Mouse (Mus musculus): ENCODE measurements around the gene Gm45213.
"Not testable (repeated sequence)": the region's sequence is repeated elsewhere in the genome, so short reads cannot be mapped to it uniquely, and the experiment has no call there.

The Gm45213 gene

DNA sequence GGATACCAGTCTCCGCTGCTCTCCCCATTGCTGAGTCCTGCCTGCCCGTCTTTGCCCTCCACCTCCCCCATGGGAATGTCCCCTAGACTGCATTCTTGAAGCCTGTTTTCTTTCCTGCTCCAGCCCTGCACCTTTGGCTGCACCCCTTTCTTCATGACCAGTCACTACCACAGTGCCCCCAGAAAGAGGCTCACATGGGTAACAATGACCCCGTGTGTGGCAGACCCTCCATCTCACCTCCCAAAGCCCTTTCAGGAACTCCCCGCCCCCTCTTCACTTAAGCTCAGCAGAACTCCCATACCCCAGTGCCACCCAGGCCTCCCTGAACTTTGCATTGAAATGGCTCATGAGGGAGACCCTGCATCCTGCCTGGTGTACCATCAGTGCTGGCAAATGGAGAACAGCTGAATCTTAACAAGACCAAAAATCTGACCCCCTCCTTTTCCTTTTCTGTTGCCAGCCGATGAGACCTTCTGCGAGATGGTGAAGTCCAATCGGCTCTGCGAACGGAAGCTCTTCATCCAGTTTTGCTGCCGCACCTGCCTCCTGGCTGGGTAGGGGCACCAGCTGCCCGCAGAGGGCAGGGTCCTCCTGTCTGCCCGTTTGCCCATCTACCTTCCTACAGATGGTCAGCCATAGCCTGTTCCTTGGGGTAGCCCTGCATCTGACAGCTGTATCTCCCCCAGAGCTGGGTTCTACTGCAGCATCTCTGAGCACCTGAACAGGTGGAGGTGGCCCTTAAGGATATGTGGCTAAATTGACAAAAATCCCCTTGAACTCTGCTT is 5.2 kb downstream of the Gm45213 start:
- no peak for DNase-seq (ENCODE audit: low spot score in 2 of 2)

DNA sequence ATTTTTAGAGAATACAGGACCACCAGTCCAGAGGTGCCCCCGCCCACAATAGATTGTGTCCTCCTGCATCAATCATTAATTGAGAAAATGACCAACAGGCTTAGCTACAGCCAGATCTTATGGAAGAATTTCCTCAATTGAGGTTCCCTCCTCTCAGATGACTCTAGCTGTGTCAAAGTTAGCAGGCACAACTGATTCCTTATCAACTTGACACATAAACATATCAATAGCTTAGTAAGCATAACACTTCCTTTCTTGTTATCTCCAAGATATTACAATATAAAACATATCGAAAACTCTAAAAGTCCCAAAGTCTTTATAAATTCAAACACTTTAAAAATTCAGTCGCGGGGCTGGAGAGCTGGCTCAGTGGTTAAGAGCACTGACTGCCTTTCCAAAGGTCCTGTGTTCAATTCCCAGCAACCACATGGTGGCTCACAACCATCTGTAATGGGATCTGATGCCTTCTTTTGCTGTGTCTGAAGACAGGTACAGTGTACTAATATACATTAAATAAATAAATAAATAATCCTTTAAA is 10.6 kb downstream of the Gm45213 start:
- no peak for DNase-seq (ENCODE audit: low spot score in 2 of 2)

DNA sequence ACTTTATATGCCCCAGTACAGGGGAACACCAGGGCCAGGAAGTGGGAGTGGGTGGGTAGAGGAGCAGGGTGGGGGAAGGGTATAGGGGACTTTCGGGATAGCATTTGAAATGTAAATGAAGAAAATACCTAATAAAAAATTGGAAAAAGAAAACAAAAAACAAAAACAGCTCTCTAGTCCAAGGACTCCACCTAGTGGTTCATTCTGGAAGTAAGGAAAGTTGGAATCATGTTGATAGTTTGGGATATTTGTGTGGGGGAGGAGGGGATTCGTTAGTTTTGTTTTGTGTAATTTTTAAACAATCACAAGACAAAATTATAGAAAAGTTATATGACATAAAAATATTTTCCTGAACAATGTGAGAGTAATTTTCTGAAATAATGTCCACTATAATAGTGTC is 12.0 kb downstream of the Gm45213 start:
- DNase-seq (ENCODE audit: low spot score in 2 of 2), result not testable (repeated sequence)

DNA sequence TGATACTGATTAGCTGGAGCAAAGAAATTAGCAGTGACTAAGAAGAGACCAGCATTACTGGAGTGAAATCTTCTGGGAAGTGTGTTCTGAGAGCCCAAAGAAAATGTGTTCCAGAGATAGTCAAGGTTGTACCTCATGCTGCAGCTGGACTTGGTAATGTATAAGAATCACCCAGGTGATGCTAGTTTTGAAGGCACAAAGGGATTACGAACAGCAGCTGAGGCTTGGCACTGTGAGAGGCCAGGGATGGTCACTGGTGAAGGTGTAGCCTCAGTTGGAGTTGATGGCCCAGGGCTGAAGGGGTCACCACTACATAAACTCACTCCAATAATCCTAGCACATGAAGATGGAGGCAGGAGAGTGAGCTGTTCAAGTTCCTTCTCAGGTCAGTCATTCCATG is 15.3 kb downstream of the Gm45213 start, which contains the start of gene Snrpa1:
Snrpa1 (plus strand) TSS at position 301 of the 400 bp plus-strand sequence.
- no peak for DNase-seq (ENCODE audit: low spot score in 2 of 2)

DNA sequence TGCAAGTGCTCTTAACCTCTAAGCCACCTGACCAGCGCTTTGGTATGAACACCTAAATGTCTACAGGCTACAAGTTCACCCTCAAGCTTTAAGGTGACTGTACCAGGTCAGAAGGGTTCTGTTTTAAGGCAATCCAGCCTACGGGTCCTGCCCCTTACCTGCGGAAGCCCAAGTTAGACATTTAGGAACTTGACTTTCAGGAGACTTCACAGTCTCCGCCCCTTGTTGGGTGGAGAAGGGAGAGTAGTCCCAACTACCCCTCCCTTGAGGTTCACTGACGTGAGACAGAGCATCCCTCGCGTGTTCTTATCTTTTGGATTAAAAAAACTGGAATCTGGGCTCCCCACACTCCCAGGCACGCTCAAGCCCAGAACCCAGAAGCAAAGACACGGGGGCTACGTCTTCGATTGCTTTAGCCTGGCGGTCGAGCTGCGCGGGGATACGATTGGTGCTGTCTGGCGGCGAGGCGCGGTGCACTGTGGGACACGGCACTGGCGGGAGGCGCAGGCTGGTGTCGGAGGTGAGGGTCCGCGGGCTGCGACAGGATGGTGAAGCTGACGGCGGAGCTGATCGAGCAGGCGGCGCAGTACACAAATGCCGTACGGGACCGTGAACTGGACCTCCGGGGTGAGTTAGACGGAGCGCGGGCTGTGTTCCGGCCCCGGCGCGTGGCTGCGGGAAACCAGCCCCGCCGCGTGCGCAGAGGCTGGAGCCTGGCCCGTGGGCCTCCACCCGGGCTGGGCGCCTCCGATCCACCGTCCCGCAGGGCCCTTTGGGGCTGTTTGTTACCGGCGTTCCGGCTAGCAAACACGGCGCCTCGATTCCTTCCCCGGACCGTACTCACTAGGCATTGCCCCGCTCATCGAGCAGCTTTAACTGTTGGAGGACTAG is 16.9 kb downstream of the Gm45213 start:
- DNase-seq (ENCODE audit: low spot score in 2 of 2), result peak; percentile 78 to 86

DNA sequence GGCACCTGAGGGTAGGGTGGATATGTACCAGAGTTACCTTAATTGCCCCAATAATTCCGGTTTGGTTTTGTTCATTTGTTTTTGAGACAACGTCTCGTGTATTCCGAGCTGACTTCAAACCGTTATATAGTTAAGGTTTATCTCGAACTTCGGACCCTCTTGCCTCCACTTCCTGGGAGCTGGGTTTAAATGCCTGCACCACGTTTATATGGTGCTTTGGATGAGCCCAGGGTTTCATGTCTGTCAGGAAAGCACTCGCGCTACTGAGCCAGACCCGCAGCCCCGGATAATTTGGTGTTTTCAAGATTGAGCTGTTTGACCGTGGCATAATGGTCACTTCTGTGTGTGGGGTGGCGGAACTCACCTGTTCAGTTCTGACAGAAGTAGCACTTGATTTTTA is 17.7 kb downstream of the Gm45213 start:
- no peak for DNase-seq (ENCODE audit: low spot score in 2 of 2)

DNA sequence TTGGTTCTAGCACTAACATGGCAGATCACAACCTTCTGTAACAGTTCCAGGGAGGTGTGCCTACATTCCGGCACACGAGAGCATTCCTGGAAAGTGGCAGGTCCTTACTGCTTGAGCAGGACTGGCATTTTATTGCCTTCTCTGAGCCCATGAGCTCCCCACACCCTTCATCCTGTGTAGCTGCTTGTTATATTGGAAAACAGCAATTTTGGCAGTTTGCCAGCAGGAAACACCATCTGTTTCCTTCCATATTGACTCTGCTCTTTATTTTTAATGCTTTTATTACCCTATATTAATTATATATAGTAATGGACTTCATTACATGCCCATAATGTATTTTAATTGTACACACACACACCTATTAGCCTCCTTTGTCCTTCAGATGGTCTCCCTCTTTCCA is 33.0 kb downstream of the Gm45213 start:
- no peak for DNase-seq (ENCODE audit: low spot score in 2 of 2)

DNA sequence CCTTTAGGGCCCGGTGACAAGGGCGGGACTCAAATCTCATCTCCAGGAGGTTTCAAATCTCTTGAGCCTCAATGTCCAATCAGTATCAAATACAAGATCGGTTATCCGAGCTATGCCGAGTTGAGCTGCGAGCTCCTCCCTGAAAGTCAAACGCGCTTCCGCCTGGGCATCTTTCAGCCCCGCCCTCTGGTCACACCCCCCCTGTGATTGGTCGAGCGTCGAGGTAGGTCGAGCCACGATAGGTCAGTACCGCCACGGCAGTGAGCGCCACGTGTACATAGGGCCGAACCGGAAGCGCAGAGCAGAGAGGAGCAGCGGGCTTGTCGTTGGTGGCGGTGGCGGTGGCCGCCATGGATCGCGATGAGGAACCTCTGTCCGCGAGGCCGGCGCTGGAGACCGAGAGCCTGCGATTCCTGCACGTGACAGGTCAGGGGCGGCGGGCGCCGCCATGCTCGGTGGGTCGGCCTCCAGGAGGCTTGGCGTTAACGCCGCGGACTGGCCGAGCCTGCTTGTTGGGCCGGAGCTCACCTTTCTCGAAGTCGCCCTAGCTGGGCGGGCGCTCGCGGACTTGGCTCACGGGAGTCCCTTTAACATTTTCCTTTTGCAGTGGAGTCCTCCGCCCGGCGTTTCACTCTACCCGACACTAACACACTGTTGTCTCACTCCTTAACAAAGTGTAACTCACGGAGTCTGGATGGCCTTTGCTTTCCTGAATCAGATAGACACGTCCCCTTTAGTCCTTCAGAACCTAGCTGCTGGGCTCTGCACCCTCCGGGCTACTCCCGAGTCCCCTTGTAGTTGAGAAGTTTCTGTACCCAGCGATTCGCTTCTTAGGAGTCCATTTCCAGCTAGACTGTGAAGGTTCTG is 36.2 kb downstream of the Gm45213 start, which contains the start of gene Selenos:
Selenos (plus strand) TSS at position 286 of the 867 bp plus-strand sequence.
- DNase-seq (ENCODE audit: low spot score in 2 of 2), result peak; percentile 89 to 94

DNA sequence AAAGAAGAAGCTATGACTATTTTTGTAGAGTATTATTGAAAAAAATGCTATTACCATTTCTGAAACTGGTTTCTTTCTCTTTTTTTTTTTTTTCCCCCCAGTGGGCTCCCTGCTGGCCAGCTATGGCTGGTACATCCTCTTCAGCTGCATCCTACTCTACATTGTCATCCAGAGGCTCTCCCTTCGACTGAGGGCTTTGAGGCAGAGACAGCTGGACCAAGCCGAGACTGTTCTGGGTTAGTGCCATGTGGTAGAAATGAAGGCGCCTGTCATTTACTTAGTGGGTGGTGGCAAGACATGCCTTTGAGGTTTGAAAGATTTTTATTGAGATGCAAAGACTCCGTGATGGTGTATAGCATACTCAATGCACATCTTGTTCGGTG is 36.8 kb downstream of the Gm45213 start:
- DNase-seq (ENCODE audit: low spot score in 2 of 2), result no peak

DNA sequence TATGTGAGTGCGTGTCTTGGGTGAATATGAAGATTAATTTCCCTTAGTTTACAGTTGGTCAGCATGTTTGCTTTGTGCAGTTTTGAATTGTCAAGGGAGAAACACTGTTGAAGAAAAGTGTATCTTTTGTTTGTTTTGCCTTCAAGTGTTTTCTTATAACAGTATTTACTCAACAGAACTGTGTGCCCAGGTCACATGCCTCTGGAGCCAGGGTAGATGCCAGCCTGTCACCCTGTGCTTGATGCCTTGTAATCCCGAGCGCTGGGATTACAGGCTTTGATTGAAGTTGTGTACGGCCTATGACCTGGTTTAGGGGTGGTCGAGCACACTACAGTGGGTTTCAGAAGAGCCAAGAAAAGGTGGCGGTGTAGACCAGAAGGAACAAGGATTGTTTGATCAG is 40.4 kb downstream of the Gm45213 start:
- DNase-seq (ENCODE audit: low spot score in 2 of 2), result no peak

DNA sequence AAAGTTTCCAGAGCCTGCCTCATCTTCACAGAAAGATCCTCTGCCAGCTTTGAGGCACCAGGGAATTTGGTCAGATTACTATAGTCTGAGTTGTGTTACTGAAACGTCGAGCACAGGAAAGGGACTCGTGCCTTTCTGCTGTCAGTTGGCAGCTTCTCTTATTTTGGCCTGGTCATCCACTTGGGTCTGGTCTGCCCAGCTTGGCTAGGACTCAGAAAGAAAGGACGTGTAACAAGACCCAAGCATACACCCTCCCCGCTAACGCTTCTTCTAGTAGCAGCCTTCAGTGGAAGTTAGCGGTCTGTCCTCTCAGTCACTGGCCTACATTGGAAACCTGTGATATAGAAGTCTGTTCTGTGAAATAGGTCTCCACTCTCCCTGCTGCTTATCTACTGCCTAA is 41.1 kb downstream of the Gm45213 start:
- no peak for DNase-seq (ENCODE audit: low spot score in 2 of 2)

DNA sequence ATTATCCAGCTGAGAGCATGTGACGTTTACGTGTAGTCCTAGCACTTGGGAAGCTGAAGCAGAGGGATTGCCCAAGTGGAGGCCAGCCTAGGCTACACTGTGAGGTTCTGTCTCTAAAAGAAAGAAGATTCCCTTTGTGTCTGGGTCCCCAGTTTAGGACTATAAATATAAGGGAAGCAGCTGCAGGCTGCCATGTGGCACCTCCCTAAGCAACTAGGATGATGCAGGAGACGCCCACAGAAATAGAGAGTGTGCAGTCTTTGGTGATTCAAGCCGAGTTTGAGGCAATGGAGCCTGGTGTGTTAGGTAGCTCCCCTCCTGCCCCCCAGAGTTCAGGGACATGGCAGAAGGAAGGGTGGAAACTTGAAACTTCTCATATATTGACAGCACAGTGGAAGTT is 44.2 kb downstream of the Gm45213 start:
- no peak for DNase-seq (ENCODE audit: low spot score in 2 of 2)

DNA sequence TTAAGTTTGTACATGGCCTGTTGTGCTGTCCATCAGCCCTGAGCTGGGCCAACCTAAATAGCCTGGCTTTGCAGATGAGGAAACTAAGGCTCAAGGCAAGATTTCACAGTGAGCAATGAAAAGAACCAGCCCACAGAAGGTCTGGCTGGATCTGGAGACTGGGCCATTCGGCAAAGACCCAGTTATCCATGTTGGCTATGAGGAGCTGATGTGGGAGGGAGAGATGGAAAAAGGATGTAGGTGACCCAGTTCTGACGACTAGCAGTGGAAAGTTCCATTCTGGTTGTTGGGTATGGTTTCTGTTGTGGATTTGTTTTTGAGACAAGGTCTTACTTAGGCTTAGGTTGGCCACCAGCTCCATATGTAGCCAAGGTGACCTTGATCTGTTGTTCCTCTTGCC is 44.7 kb downstream of the Gm45213 start:
- DNase-seq (ENCODE audit: low spot score in 2 of 2), result no peak

DNA sequence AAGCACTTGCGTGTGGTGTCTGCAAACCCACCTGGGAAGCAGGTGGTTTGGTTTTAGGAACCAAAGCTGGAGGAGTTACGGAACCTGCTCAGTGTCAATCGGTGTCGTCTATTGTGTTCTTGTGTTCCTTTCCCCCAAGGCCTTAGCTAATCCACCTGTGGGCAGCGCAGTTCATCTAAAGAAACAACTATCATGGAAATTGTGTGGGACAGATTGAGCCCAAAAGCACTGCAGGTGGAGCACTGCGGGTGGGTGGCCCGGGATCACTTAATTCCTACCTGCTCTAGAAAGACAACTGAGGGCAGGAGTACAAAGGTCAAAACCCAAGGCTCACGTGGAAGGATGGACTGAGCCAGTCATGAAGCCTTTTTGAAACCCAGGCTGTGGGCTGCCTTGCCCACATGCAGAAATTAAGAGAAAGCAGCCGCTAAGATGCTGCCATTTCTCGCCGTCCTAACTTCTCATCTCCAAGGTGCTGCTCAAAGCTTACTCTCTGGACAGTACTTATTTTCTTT is 47.3 kb downstream of the Gm45213 start:
- no peak for DNase-seq (ENCODE audit: low spot score in 2 of 2)

DNA sequence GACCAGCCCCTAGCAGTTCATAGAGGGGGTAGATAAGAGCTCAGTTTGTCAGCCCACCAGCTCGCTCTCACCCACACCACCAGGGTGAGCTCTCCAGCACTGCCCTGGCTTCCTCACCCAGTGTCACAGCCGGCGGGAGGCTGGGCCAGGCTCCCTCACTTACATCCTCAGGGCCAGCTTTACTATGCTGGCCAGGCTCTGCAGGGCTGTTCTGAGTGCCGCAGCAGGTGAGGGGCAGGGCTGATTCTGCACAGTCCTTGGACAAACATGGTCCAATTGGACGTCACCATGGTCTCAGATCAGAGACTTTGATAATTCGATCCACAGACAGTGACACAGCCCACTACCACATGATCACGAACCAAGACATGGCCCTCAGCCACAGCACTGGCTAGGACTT is 48.2 kb downstream of the Gm45213 start:
- DNase-seq (ENCODE audit: low spot score in 2 of 2), result no peak

DNA sequence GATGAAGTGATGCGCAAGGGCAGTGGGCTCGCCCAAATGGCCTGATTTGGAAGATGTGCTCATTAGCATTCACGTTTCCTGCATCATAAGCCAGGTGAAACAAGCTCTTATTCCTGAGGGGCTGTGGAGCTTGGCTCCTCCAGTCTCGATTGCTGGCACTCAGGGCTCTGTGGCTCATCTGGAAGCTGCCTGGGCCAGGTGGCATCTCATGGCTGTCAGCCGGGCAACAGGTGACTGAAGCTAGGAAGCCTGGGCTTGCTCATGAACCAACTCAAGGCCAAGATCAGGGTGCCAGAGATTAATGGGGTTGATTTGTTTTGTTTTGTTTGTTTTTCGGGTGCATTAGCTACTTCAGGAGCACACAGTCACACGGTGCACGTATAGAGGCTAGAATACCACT is 49.3 kb downstream of the Gm45213 start:
- DNase-seq (ENCODE audit: low spot score in 2 of 2), result no peak

DNA sequence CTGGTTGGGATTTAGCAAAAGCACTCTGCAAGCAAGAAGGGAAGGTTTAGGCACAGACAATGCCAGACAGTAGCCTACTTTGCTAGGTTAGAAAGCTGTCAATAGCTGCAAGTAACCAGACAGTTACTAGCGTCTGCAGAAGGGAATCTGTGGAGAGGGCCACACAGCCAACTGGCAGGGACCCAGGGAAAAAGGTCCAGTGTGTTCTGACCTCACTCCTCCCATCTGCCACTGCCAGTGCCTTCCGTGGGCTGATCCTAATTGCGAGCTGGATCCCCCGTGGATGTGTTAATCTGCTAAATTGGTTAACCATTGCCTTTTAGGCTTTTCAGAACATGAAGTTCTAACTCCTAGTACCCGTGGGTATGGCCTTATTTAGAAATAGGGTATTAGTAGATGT is 50.7 kb downstream of the Gm45213 start:
- peak in 1 of 2 experiments; percentile 21 for DNase-seq (ENCODE audit: low spot score in 2 of 2)

DNA sequence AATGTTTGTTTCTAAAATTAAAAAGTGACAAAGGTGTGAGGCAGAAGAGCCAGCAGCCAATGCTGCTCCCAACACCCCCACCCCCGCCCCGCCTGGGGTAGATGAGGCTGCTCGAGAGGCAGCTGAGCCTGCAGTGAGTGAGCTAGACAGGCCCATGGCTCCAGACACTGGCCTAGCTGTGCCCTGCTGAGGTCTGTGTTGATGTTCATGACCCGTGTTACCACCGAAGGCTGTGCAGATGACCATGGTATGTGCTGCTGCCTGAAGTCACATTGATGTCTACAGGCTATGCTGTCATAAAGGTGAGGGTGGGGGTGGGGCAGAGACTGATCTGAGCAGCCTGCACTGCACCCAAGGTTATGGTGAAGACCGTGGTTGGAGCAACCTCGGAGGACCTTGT is 55.4 kb downstream of the Gm45213 start:
- no peak for DNase-seq (ENCODE audit: low spot score in 2 of 2)

DNA sequence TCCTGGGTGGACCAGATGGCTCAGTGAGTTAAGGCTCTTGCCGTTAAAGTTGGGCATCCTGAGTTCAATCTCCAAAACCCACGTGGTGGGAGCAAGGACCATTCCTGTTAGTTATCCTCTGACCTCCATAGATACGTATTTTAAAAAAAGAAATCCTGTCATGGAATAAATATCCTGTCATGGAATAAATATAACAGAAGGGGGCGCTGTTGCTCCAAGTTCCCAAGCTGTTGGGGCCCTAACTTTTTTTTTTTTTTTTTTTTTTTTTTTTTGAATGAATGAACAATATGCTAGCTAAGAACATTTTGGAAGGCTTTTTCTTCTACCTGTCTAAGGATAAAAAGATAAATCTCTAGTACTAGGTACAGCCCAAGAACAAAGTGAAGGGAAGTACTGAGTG is 58.5 kb downstream of the Gm45213 start:
- DNase-seq (ENCODE audit: low spot score in 2 of 2), result no peak

DNA sequence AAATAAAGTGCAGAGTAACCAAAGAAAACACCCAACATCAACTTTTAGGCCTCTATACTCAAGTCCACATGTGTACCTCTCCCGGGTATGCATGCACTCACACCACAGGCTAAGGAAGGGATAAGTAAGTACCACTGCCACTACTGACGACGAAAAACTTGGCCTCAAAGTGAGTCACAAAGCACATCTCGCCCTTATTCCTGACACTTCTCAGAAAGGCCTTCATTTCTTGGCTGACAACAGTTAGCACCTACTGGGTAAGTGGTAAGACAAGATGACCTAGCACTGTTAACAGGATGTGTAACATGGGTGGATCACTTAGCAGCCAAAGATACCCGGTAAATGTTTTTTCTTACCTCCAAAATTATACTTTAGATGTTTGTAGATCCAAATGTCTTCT is 61.1 kb downstream of the Gm45213 start:
- no peak for DNase-seq (ENCODE audit: low spot score in 2 of 2)

DNA sequence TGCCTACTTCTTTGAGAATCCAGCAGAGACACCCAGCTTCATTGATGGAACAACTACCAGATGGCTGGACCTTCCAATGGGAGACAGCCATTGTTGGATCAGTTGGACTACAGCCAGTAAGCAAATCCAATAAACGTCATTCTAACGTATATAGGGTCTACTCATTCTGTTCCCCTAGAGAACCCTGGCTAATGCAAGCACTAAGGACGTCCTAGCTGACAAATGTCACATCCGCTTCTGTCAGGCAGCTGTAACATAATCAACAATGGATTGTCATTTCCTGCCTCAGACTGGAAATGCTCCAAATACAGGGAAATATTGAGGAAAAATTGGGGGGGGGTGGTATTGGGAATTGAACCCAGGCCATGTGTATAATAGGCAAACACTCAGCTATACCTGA is 62.4 kb downstream of the Gm45213 start:
- no peak for DNase-seq (ENCODE audit: low spot score in 2 of 2)

All from cerebellum, postnatal 4 days (tissue).